Mouse (Mus musculus): Measurements from ENCODE around the gene Gba. TPM values are rescaled to one million over a fixed set of nuclear protein-coding genes. Genes with fewer than 3 reads are reported as not detected.

Gene Gba
- total and polyA plus RNA-seq, 3 experiments = 63.6 to 65.3 (median 64.1) TPM

GRCm38 (mm10) chr3:89228180-89228549 is 25.4 kb downstream of the Gba start:
- TF ChIP-seq MAZ (IDR thresholded peaks at IDR 0.05; ENCODE audit: low read depth, low read length) (no peak), MEF2A (IDR thresholded peaks at IDR 0.05; ENCODE audit: borderline replicate concordance, low read depth, low read length) (no peak), PAX5 (IDR thresholded peaks at IDR 0.05; ENCODE audit: low read length) (no peak), NELFE (IDR thresholded peaks at IDR 0.05; ENCODE audit: low read depth, low read length) (peak; percentile 44; the same call in 1 of the 2 replicates), IRF4 (IDR thresholded peaks at IDR 0.05; ENCODE audit: low read depth, low read length) (peak; percentile 33; the same call in 1 of the 2 replicates), GABPA (IDR thresholded peaks at IDR 0.05; ENCODE audit: insufficient replicate concordance, low read depth, low read length) (no peak), TCF12 (IDR thresholded peaks at IDR 0.05; ENCODE audit: low read depth, low read length) (peak; percentile 47), UBTF (IDR thresholded peaks at IDR 0.05; ENCODE audit: low read depth, low read length) (no peak), JUN (IDR thresholded peaks at IDR 0.05; ENCODE audit: insufficient read depth, low read depth, low read length) (no peak), NRF1 (IDR thresholded peaks at IDR 0.05; ENCODE audit: low read depth, low read length) (peak; percentile 28; the same call in 1 of the 2 replicates), ETS1 (conservative IDR thresholded peaks at IDR 0.05; ENCODE audit: low read depth, low read length) (no peak), ELF1 (IDR thresholded peaks at IDR 0.05; ENCODE audit: low read depth, low read length) (peak; percentile 75), BHLHE40 (IDR thresholded peaks at IDR 0.05; ENCODE audit: low read depth, low read length) (0 out of 2 replicates have a peak, but pooled peaks have one; percentile 29), POLR2A (IDR thresholded peaks at IDR 0.05; ENCODE audit: low read depth, low read length) (peak; percentile 19; the same call in 1 of the 2 replicates), RAD21 (IDR thresholded peaks at IDR 0.05; ENCODE audit: low read depth, low read length) (peak; percentile 57), ZC3H11A (IDR thresholded peaks at IDR 0.05; ENCODE audit: low read depth, low read length) (peak; percentile 18; the same call in 1 of the 2 replicates), SMC3 (IDR thresholded peaks at IDR 0.05; ENCODE audit: low read depth, low read length) (peak; percentile 72), SIN3A (IDR thresholded peaks at IDR 0.05; ENCODE audit: low read length) (peak; percentile 52), CTCF (conservative IDR thresholded peaks at IDR 0.05 in 1 of 2, IDR thresholded peaks at IDR 0.05 in 1 of 2; ENCODE audit: low read depth in 2 of 2, low read length in 2 of 2) (peak; percentile 63 to 93), ZKSCAN1 (IDR thresholded peaks at IDR 0.05; ENCODE audit: borderline replicate concordance, low read depth, low read length) (no peak), MAX (IDR thresholded peaks at IDR 0.05; ENCODE audit: low read length) (no peak), E2F4 (IDR thresholded peaks at IDR 0.05; ENCODE audit: insufficient replicate concordance, low read depth, low read length) (no peak), USF2 (conservative IDR thresholded peaks at IDR 0.05; ENCODE audit: low read depth, low read length) (no peak), ZNF384 (IDR thresholded peaks at IDR 0.05; ENCODE audit: low read depth, low read length) (no peak), CHD2 (IDR thresholded peaks at IDR 0.05; ENCODE audit: low read length) (peak; percentile 37; the same call in 1 of the 2 replicates), KAT2A (IDR thresholded peaks at IDR 0.05; ENCODE audit: insufficient replicate concordance, low read length) (0 out of 2 replicates have a peak, but pooled peaks have one; percentile 15), HCFC1 (IDR thresholded peaks at IDR 0.05; ENCODE audit: low read depth, low read length) (peak; percentile 46; the same call in 1 of the 2 replicates), RCOR1 (conservative IDR thresholded peaks at IDR 0.05; ENCODE audit: low read depth, low read length) (no peak), MAFK (IDR thresholded peaks at IDR 0.05; ENCODE audit: insufficient replicate concordance, low read length) (no peak), USF1 (IDR thresholded peaks at IDR 0.05; ENCODE audit: low read depth, low read length) (no peak), ZMIZ1 (IDR thresholded peaks at IDR 0.05; ENCODE audit: low read depth, low read length) (no peak)
- Histone ChIP-seq H3K9ac (ENCODE audit: insufficient read depth, low read depth) (peak overlapping the region; percentile 64), H3K36me3 (replicated peaks in 1 of 2; ENCODE audit: control insufficient read depth in 1 of 2, insufficient read depth in 1 of 2, low read length in 1 of 2) (peaks cover 0 to 18% of the 10 kb centered on the region in 2 experiments), H3K9me3 (replicated peaks; ENCODE audit: low read length) (no peaks in the 10 kb centered on the region), H3K4me1 (ENCODE audit: control insufficient read depth in 1 of 2, insufficient read depth in 2 of 2) (peaks cover 12 to 40% of the 10 kb centered on the region in 2 experiments), H3K79me2 (replicated peaks; ENCODE audit: control insufficient read depth, extremely low read depth, insufficient read depth, poor library complexity, severe bottlenecking) (no peaks in the 10 kb centered on the region), H3K27ac (ENCODE audit: insufficient read depth, low read depth) (no peak overlapping the region), H3K27me3 (replicated peaks) (no peaks in the 10 kb centered on the region), H3K4me2 (ENCODE audit: insufficient read depth, low read depth, poor library complexity, severe bottlenecking) (peak overlapping the region; percentile 54), H3K4me3 (replicated peaks in 1 of 3; ENCODE audit: low read depth in 2 of 3, low read length in 2 of 3, poor library complexity in 1 of 3) (peak overlapping the region in 1 of 3 experiments; percentile 43)
- dilution Hi-C loops (cut with MboI; ENCODE audit: extremely low pct_ligation_motif_present, extremely low pct_unique_long_range_greater_than_20kb, low sequenced_read_pairs) = no loop called here
- peak; percentile 77 for DNase-seq (ENCODE audit: extremely low read depth)
- in situ Hi-C loops (cut with MboI; ENCODE audit: low pct_ligation_motif_present, low pct_unique_long_range_greater_than_20kb, low sequenced_read_pairs) = no loop called here

Measured in CH12.LX (cell line).